Mouse (Mus musculus): ENCODE results near the gene Slc10a4. TPM values are rescaled to one million over a fixed set of nuclear protein-coding genes. Genes with fewer than 3 reads are reported as not detected.
A peak's percentile ranks its signal among the peaks of the same experiment; 100 is the strongest.
"Not testable (repeated sequence)": the region's sequence is repeated elsewhere in the genome, so short reads cannot be mapped to it uniquely, and the experiment has no call there.

The Slc10a4 gene
- polyA plus RNA-seq, 1 experiment from 2014 or later: 8.3 TPM

DNA sequence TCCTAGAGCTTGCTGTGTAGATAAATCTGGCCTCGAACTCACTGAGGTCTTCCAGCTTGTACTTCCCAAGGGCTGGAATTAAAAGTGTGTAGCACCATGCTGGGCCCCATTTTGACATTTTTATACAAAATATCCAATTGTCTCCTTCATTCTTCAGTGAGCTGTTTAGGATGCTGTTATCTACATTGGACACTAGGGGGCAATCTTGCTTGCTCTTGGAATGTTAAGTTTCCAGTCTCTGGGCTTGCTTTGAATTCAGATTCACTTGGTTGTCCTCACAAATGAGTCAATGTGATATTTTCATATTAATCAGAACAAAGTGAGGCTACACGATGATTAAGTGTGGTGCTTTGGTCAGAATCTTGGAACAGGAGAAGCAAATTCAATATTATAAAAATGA, 22.6 kb upstream of the Slc10a4 start:
- no peak overlapping the region for H3K9ac ChIP-seq (ENCODE audit: low read length)
- H3K27me3 ChIP-seq (ENCODE audit: control insufficient read depth, insufficient read depth, low read length): no peaks in the 10 kb centered on the region
- no peaks in the 10 kb centered on the region for H3K36me3 ChIP-seq (ENCODE audit: control insufficient read depth, insufficient read depth, low read length)
- no peaks in the 10 kb centered on the region for H3K4me1 ChIP-seq (ENCODE audit: control insufficient read depth, insufficient read depth, low read length)
- no peak for DNase-seq (ENCODE audit: low spot score, missing footprints)
- no peak overlapping the region for H3K4me3 ChIP-seq (ENCODE audit: low read depth, low read length)
- 6% methylated on average over 2 of the region's 2 CpGs for WGBS
- H3K4me2 ChIP-seq: no peak overlapping the region
- H3K27ac ChIP-seq (ENCODE audit: low read depth, low read length): no peak overlapping the region
- no peak for ATAC-seq (ENCODE audit: low FRiP score)
- no peaks in the 10 kb centered on the region for H3K9me3 ChIP-seq (ENCODE audit: control insufficient read depth, low read length)

DNA sequence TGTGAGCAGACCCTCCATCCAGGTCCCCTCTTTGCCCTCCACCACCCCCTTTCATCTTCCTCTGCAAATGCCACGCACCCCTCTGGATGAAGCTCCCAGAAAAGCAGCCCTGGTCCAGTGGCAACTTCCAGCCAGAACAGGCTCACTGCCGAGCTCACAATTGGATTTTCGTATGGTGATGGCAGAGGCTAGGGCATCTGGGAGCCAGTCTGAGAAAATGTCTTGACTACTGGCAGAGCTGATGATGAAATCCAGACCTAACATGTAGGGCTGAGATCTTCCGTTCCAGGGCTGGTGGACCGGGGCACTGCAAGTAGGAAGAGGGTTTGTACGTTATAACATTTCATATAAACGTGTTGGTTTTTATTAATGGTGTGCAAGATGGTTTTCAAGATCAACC, 18.9 kb upstream of the Slc10a4 start:
- H3K4me1 ChIP-seq (ENCODE audit: control insufficient read depth, insufficient read depth, low read length): no peaks in the 10 kb centered on the region
- H3K4me2 ChIP-seq: no peak overlapping the region
- no peaks in the 10 kb centered on the region for H3K27me3 ChIP-seq (ENCODE audit: control insufficient read depth, insufficient read depth, low read length)
- ATAC-seq (ENCODE audit: low FRiP score) (no peak), DNase-seq (ENCODE audit: low spot score, missing footprints) (no peak)
- no peak overlapping the region for H3K4me3 ChIP-seq (ENCODE audit: low read depth, low read length)
- WGBS: 91% methylated on average over 7 of the region's 7 CpGs
- no peak overlapping the region for H3K27ac ChIP-seq (ENCODE audit: low read depth, low read length)
- no peaks in the 10 kb centered on the region for H3K9me3 ChIP-seq (ENCODE audit: control insufficient read depth, low read length)
- H3K9ac ChIP-seq (ENCODE audit: low read length): no peak overlapping the region
- no peaks in the 10 kb centered on the region for H3K36me3 ChIP-seq (ENCODE audit: control insufficient read depth, insufficient read depth, low read length)

DNA sequence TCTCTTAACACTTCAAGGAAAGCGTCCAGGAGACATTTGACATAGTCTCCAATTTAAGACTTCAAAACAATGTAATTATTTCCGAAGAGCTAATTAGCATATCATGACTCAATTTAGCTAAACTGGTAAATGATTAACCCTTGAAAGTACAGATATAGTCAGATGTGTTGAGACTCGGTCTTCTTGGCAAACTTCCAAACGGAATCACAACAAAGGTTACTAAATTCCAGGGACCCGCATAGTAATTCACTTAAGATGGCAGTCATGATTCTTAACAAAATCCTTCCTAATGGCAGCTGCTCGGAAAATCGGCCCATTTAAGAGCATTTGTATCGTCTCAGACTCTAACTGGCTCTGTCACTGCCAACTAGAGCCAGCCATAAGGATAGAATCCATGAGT, 16.9 kb upstream of the Slc10a4 start:
- no peaks in the 10 kb centered on the region for H3K36me3 ChIP-seq (ENCODE audit: control insufficient read depth, insufficient read depth, low read length)
- 85% methylated on average over 8 of the region's 8 CpGs for WGBS
- no peak overlapping the region for H3K4me2 ChIP-seq
- DNase-seq (ENCODE audit: low spot score, missing footprints) (no peak), ATAC-seq (ENCODE audit: low FRiP score) (no peak)
- no peaks in the 10 kb centered on the region for H3K27me3 ChIP-seq (ENCODE audit: control insufficient read depth, insufficient read depth, low read length)
- no peak overlapping the region for H3K4me3 ChIP-seq (ENCODE audit: low read depth, low read length)
- no peaks in the 10 kb centered on the region for H3K9me3 ChIP-seq (ENCODE audit: control insufficient read depth, low read length)
- H3K27ac ChIP-seq (ENCODE audit: low read depth, low read length): no peak overlapping the region
- H3K4me1 ChIP-seq (ENCODE audit: control insufficient read depth, insufficient read depth, low read length): peaks cover 7% of the 10 kb centered on the region; the same call in 1 of the 2 replicates
- H3K9ac ChIP-seq (ENCODE audit: low read length): no peak overlapping the region

DNA sequence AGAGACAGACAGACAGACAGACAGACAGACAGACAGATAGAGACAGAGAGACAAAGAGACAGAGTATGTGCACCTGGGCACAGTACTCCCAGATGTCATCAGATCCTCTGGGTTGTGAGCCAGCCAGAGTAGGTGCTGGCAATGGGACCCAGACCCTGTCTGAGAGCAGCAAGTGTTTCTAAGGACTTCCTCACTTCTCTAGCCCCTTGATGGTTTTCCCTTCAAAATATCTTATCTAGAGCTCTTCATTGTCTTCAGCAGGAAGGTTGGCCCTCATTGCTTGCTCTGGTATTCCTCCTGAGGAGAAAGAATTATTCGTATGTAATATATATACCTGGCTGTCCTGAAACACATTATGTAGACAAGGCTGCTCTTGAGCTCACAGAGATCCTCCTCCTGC, 14.2 kb upstream of the Slc10a4 start:
- ATAC-seq (ENCODE audit: low FRiP score) (no peak), DNase-seq (ENCODE audit: low spot score, missing footprints) (no peak)
- H3K9me3 ChIP-seq (ENCODE audit: control insufficient read depth, low read length): no peaks in the 10 kb centered on the region
- no peak overlapping the region for H3K4me2 ChIP-seq
- H3K4me3 ChIP-seq (ENCODE audit: low read depth, low read length): no peak overlapping the region
- no peaks in the 10 kb centered on the region for H3K27me3 ChIP-seq (ENCODE audit: control insufficient read depth, insufficient read depth, low read length)
- peaks cover 12% of the 10 kb centered on the region; the same call in 1 of the 2 replicates for H3K4me1 ChIP-seq (ENCODE audit: control insufficient read depth, insufficient read depth, low read length)
- no peak overlapping the region for H3K9ac ChIP-seq (ENCODE audit: low read length)
- H3K27ac ChIP-seq (ENCODE audit: low read depth, low read length): no peak overlapping the region
- 89% methylated on average over 1 of the region's 1 CpGs for WGBS
- H3K36me3 ChIP-seq (ENCODE audit: control insufficient read depth, insufficient read depth, low read length): no peaks in the 10 kb centered on the region

DNA sequence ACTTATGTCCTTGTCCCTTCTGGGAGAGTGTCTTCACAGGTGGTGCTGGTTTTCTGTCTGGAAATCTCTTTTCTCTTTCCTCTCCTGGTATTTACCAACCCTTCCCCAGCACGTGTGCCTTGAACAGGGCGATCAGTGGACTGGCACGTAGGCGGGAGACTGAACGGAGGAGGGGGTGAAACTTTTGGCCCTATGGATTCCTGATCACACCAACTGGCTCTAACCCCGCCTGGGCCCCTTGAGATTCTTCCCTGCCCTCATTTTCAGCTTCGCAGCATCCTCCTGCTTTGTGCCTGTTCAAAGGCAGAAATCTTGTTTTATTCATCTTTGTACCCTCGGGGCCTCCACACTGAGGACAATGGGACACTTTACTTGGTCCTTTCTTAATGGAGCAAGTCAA, 12.3 kb upstream of the Slc10a4 start:
- DNase-seq (ENCODE audit: low spot score, missing footprints): no peak
- no peaks in the 10 kb centered on the region for H3K27me3 ChIP-seq (ENCODE audit: control insufficient read depth, insufficient read depth, low read length)
- WGBS: 40% methylated on average over 8 of the region's 8 CpGs
- no peak overlapping the region for H3K9ac ChIP-seq (ENCODE audit: low read length)
- H3K4me3 ChIP-seq (ENCODE audit: low read depth, low read length): no peak overlapping the region
- peak; percentile 57; the same call in 1 of the 2 replicates for ATAC-seq (ENCODE audit: low FRiP score)
- no peak overlapping the region for H3K27ac ChIP-seq (ENCODE audit: low read depth, low read length)
- peaks cover 12% of the 10 kb centered on the region; the same call in 1 of the 2 replicates for H3K4me1 ChIP-seq (ENCODE audit: control insufficient read depth, insufficient read depth, low read length)
- H3K36me3 ChIP-seq (ENCODE audit: control insufficient read depth, insufficient read depth, low read length): no peaks in the 10 kb centered on the region
- no peak overlapping the region for H3K4me2 ChIP-seq
- no peaks in the 10 kb centered on the region for H3K9me3 ChIP-seq (ENCODE audit: control insufficient read depth, low read length)

DNA sequence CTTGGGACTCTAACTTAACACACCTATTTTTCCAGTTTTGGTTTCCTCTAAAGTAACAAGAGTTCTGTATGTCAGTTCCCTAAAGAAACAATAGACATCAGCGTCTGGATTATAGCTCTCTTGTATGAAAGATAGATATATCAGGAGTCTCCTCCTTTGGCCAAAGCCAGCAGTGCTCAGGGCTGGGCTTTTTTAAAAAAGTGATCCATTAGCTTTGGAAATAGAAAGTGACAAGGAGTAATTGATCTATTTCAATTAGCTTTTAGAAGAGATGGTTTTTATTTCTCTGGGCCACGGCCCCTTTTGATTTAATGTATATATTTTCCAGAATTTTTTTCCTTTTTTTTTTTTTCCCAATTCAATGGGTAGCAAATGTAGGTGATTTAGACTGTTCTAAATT, 11.8 kb upstream of the Slc10a4 start:
- H3K9ac ChIP-seq (ENCODE audit: low read length): no peak overlapping the region
- H3K27me3 ChIP-seq (ENCODE audit: control insufficient read depth, insufficient read depth, low read length): no peaks in the 10 kb centered on the region
- DNase-seq (ENCODE audit: low spot score, missing footprints) (peak; percentile 85), ATAC-seq (ENCODE audit: low FRiP score) (no peak)
- H3K4me1 ChIP-seq (ENCODE audit: control insufficient read depth, insufficient read depth, low read length): peaks cover 12% of the 10 kb centered on the region; the same call in 1 of the 2 replicates
- H3K36me3 ChIP-seq (ENCODE audit: control insufficient read depth, insufficient read depth, low read length): no peaks in the 10 kb centered on the region
- H3K27ac ChIP-seq (ENCODE audit: low read depth, low read length): no peak overlapping the region
- H3K4me2 ChIP-seq: no peak overlapping the region
- WGBS: 78% methylated on average over 2 of the region's 2 CpGs
- H3K4me3 ChIP-seq (ENCODE audit: low read depth, low read length): no peak overlapping the region
- no peaks in the 10 kb centered on the region for H3K9me3 ChIP-seq (ENCODE audit: control insufficient read depth, low read length)

DNA sequence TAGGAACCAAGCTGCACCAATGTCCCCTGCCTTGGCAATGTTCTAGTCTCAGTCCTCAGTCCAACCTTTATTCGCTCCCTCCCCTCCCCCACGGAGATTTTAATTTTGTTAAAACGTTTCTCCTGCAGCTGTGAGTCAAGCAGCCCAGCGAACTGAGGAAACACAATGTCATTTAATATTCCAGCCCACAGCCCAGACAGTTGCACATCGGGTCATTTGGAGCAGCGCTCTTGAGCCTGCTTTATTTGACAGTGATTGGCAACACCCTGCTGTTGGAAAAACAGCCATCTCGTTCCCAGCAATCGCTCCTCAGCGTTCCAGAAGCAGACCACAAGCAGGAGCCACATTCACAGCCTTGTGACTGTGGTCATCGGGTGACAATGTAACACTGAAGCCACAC, 11.3 kb upstream of the Slc10a4 start:
- Histone ChIP-seq H3K27ac (ENCODE audit: low read depth, low read length) (no peak overlapping the region), H3K4me2 (no peak overlapping the region)

DNA sequence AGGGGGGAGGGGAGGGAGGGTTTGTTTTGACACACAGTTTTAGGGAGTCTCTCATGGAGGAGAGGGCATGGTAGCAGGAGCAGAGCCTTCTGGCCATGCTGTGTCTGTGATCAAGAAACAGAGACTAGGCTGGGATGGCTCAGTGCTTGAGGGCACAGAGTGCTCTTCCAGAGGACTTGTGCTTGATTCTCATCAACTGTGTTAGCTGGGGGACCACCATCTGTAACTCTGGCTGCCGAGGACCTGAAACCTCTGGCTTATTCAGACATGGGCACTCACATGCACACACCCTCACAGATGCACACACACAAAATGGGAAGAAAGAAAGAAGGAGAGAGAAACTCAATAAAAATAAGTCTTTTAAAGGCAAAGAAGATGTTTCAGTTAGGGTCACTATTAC, 8.1 kb upstream of the Slc10a4 start:
- not testable (repeated sequence) for DNase-seq (ENCODE audit: low spot score, missing footprints); H3K27me3 ChIP-seq (ENCODE audit: control insufficient read depth, insufficient read depth, low read length); H3K36me3 ChIP-seq (ENCODE audit: control insufficient read depth, insufficient read depth, low read length); H3K27ac ChIP-seq (ENCODE audit: low read depth, low read length); H3K4me3 ChIP-seq (ENCODE audit: low read depth, low read length); H3K9me3 ChIP-seq (ENCODE audit: control insufficient read depth, low read length); H3K9ac ChIP-seq (ENCODE audit: low read length); ATAC-seq (ENCODE audit: low FRiP score); H3K4me2 ChIP-seq
- 80% methylated on average over 1 of the region's 1 CpGs for WGBS
- H3K4me1 ChIP-seq (ENCODE audit: control insufficient read depth, insufficient read depth, low read length): peaks cover 12% of the 10 kb centered on the region; the same call in 1 of the 2 replicates

More for the DNA sequence above, 11.3 kb upstream of the Slc10a4 start:
- H3K9ac ChIP-seq (ENCODE audit: low read length): no peak overlapping the region
- no peak overlapping the region for H3K4me3 ChIP-seq (ENCODE audit: low read depth, low read length)
- no peaks in the 10 kb centered on the region for H3K27me3 ChIP-seq (ENCODE audit: control insufficient read depth, insufficient read depth, low read length)
- DNase-seq (ENCODE audit: low spot score, missing footprints): no peak
- ATAC-seq (ENCODE audit: low FRiP score): no peak; the same call in 1 of the 2 replicates
- no peaks in the 10 kb centered on the region for H3K9me3 ChIP-seq (ENCODE audit: control insufficient read depth, low read length)
- WGBS: 34% methylated on average over 10 of the region's 10 CpGs
- peaks cover 12% of the 10 kb centered on the region; the same call in 1 of the 2 replicates for H3K4me1 ChIP-seq (ENCODE audit: control insufficient read depth, insufficient read depth, low read length)
- H3K36me3 ChIP-seq (ENCODE audit: control insufficient read depth, insufficient read depth, low read length): no peaks in the 10 kb centered on the region

DNA sequence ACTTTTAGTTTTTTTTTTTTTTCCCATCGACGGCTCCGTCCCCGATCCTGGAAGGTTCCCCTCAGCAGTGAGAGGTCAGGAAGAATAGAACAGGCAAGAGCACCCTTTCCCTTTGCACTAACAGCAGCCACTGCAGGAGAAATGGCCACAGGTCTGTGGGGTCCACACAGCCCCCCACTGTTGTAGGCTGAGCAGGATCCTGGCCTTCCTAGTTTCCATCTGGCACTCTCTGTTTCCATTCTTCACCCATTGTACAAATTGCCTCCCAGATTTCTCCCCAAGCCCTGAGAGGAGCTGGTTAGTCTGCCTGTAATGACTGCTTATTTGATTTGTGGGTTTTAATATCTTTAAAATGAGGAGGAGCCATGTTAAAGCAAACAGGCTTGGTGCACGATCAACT, 2.6 kb upstream of the Slc10a4 start:
- peak; percentile 26 for DNase-seq (ENCODE audit: low spot score, missing footprints)
- no peak overlapping the region for H3K4me3 ChIP-seq (ENCODE audit: low read depth, low read length)
- no peak for ATAC-seq (ENCODE audit: low FRiP score)
- WGBS: 92% methylated on average over 5 of the region's 5 CpGs
- H3K9ac ChIP-seq (ENCODE audit: low read length): no peak overlapping the region
- H3K36me3 ChIP-seq (ENCODE audit: control insufficient read depth, insufficient read depth, low read length): no peaks in the 10 kb centered on the region
- H3K27ac ChIP-seq (ENCODE audit: low read depth, low read length): no peak overlapping the region
- H3K27me3 ChIP-seq (ENCODE audit: control insufficient read depth, insufficient read depth, low read length): peaks cover 13% of the 10 kb centered on the region; the same call in 1 of the 2 replicates
- H3K9me3 ChIP-seq (ENCODE audit: control insufficient read depth, low read length): no peaks in the 10 kb centered on the region
- no peak overlapping the region for H3K4me2 ChIP-seq
- no peaks in the 10 kb centered on the region for H3K4me1 ChIP-seq (ENCODE audit: control insufficient read depth, insufficient read depth, low read length)

Data from midbrain, embryonic 11.5 days (tissue).